Mouse (Mus musculus) heart, adult 8-10 months (tissue): Measurements from ENCODE around the gene Cited2. TPM values are rescaled to one million over a fixed set of nuclear protein-coding genes. Genes with fewer than 3 reads are reported as not detected.

Experiments used
- total RNA-seq, 4 experiments: library from RNA; stranded (reverse); gene quantifications; 2 replicates each; pipeline ENCODE4 v1.2.4; 2022

Cited2 gene
- total RNA-seq, 4 experiments from 2014 or later = 35.4 to 53.6 (median 45.5) TPM

Other genes with a start within 250 kb of the Cited2 start
- 100 to 1,000 TPM; 388 to 469 (median 414) TPM for gene Txlnb, start 73.0 kb downstream of the Cited2 start, total RNA-seq
- 10 to 100 TPM; 27.2 to 38.9 (median 31.8) TPM for gene Heca, start 224.8 kb downstream of the Cited2 start, total RNA-seq